Mouse (Mus musculus) E14TG2a.4 (cell line): ENCODE data around the gene Sf3a2.

ENCODE experiments used
- CTCF ChIP-seq: conservative IDR thresholded peaks from 2 replicates; pipeline ENCODE4 v1.5.1; 2014; ENCODE audit warnings: low read length
- NANOG ChIP-seq: IDR thresholded peaks from 2 replicates; pipeline ENCODE4 v1.6.1; 2014; ENCODE audit warnings: borderline replicate concordance, low read length, mixed read lengths
- POU5F1 ChIP-seq: IDR thresholded peaks from 2 replicates; pipeline ENCODE4 v1.6.1; 2014; ENCODE audit warnings: low read length, borderline replicate concordance

- TF ChIP-seq CTCF (no peak), NANOG (no peak), POU5F1 (no peak)
Measured at GRCm38 (mm10) chr10:80807057-80807627, 9.1 kb downstream of the Sf3a2 start.
